Mouse (Mus musculus): ENCODE results near the gene 4921509C19Rik.

DNA sequence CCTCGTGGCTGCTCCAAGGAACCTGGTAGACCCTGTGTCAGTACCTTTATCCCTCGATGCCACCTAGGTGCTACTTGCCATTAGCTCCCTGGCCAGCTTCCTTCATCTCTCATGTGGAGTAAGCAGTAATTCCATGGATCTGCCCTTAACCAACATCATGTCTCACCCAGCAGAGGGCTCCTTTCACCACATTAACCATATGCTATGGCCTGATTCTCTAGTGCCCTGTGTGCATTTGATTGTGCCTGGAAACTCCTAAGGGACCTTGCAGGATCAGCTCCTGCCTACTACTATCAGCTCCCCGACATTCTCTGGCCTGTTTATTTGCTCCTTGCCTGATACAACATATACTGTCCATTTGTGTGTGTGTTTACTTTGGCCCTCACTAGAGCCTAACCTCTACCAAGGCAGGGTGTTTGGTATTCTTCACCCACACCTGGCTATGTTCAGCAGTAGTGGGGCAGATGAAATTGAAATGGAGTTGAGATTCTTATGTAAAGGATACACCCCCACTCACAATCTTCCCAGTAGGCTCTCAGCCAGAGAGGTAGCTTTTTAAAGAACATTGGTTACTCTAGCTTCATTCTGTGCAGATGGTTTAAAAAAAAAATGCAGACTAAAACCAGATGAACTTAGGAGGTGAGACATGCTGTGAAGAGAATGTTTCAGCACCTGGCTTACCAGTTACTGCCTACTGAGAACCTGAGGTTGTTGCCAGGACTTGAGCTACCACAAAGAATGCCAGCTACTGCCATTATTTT lies 37.8 kb upstream of the 4921509C19Rik start:
- no peak for TF ChIP-seq POLR2A (IDR thresholded peaks at IDR 0.05; ENCODE audit: insufficient read depth, low read length)
- TF ChIP-seq CTCF (IDR thresholded peaks at IDR 0.05; ENCODE audit: low read depth, low read length): no peak
